Mouse (Mus musculus): ENCODE data around the gene 1110002E22Rik. TPM values are rescaled to one million over a fixed set of nuclear protein-coding genes. Genes with fewer than 3 reads are reported as not detected.

Gene 1110002E22Rik
- polyA plus RNA-seq, 1 experiment from 2014 or later, result 0.08 TPM

DNA sequence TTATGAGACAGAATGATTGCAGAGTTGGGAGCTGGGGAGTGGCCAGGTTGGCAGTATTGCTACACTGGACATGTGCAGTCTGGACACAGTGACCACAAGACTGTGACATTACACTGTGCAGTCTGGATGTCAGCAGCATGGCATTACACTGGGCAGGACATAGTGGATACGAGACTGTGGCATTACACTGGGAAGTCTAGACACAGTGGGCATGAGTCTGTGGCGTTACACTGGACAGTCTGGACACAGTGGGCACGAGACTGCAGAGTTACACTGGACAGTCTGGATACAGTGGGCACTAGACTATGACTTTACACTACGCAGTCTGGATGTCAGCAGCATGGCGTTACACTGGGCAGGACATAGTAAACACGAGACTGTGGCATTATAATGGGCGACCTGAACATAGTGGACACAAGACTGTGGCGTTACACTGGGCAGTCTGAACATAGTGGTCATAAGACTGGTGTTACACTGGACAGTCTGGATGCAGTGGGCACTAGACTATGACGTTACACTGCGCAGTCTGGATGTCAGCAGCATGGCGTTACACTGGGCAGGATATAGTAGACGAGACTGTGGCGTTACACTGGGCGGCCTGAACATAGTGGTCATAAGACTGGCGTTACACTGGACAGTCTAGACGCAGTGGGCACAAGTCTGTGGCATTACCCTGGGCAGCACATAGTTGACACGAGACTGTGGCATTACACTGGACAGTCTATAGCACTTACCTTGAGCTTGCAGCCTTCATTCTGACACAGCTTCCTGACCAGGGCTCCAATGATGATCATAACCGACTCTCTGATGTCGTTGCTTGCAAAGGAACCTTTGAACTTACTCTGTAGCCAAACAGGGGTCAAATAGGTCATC is 46.3 kb downstream of the 1110002E22Rik start:
- H3K4me3 ChIP-seq (ENCODE audit: low read depth, low read length), result no peak overlapping the region
- no peaks in the 10 kb centered on the region for H3K27me3 ChIP-seq (ENCODE audit: control insufficient read depth, insufficient read depth, low read depth, low read length)
- no peak overlapping the region for H3K9ac ChIP-seq (ENCODE audit: low read depth, low read length)
- no peaks in the 10 kb centered on the region for H3K9me3 ChIP-seq (replicated peaks; ENCODE audit: control insufficient read depth, low read length, poor library complexity, severe bottlenecking)
- no peak overlapping the region for H3K27ac ChIP-seq (ENCODE audit: low read length)
- no peak overlapping the region for H3K4me2 ChIP-seq (ENCODE audit: low read length)
- 0 out of 2 replicates have a peak, but pooled peaks have one; percentile 36 for ATAC-seq
- no peaks in the 10 kb centered on the region for H3K4me1 ChIP-seq (ENCODE audit: control insufficient read depth, insufficient read depth, low read length)
- 0 out of 2 replicates have a peak, but pooled peaks cover 2% of the 10 kb centered on the region for H3K36me3 ChIP-seq (ENCODE audit: control insufficient read depth, insufficient read depth, low read length)
- WGBS, result 93% methylated on average over 19 of the region's 19 CpGs

DNA sequence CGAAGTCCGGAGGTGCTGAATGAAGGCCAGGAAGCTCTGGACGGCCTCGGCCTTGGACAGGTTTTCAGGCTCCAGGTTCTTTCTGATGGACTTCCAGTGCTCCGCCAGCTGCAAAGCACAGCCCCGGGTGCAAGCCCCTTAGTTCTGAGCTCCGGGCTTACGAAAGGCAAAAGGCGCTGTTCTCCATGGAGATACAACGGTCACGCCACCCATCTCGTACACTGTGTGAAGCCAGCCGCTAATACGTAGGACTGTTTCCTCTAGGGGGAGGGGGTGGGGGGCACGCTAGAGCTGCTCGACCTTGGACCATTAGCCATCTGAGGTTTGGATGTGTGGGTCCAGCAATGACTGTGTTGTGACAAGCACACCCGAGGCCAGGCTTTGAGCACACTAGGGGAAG is 49.3 kb downstream of the 1110002E22Rik start:
- H3K4me2 ChIP-seq (ENCODE audit: low read length), result no peak overlapping the region
- H3K9me3 ChIP-seq (replicated peaks; ENCODE audit: control insufficient read depth, low read length, poor library complexity, severe bottlenecking), result no peaks in the 10 kb centered on the region
- H3K27ac ChIP-seq (ENCODE audit: low read length), result no peak overlapping the region
- 88% methylated on average over 17 of the region's 17 CpGs for WGBS
- H3K4me1 ChIP-seq (ENCODE audit: control insufficient read depth, insufficient read depth, low read length), result no peaks in the 10 kb centered on the region
- H3K9ac ChIP-seq (ENCODE audit: low read depth, low read length), result no peak overlapping the region
- no peaks in the 10 kb centered on the region for H3K27me3 ChIP-seq (ENCODE audit: control insufficient read depth, insufficient read depth, low read depth, low read length)
- no peak overlapping the region for H3K4me3 ChIP-seq (ENCODE audit: low read depth, low read length)
- ATAC-seq, result no peak
- no peaks in the 10 kb centered on the region for H3K36me3 ChIP-seq (ENCODE audit: control insufficient read depth, insufficient read depth, low read length)

DNA sequence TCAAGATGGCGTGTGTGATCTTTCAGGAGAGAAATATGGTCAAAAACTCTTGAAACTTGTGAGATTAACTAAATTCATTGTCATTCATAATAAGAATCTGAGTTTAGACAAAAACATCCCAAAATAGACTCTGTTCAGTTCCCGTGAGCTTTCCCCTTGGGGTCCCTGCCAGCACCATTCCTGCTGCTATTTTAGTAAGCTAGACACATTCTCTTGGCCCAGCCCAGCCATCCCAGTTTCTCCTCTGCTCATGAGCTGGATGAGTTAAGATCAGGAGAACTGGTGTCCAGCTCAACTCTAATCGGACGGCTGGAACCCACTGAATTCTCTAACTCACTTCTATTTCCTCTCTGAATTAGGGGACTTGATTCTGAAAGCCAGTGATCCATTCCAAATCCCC is 52.0 kb downstream of the 1110002E22Rik start:
- WGBS, result 92% methylated on average over 4 of the region's 4 CpGs
- H3K36me3 ChIP-seq (ENCODE audit: control insufficient read depth, insufficient read depth, low read length), result no peaks in the 10 kb centered on the region
- H3K9ac ChIP-seq (ENCODE audit: low read depth, low read length), result no peak overlapping the region
- H3K27me3 ChIP-seq (ENCODE audit: control insufficient read depth, insufficient read depth, low read depth, low read length), result no peaks in the 10 kb centered on the region
- ATAC-seq, result no peak
- no peaks in the 10 kb centered on the region for H3K4me1 ChIP-seq (ENCODE audit: control insufficient read depth, insufficient read depth, low read length)
- H3K4me3 ChIP-seq (ENCODE audit: low read depth, low read length), result no peak overlapping the region
- H3K4me2 ChIP-seq (ENCODE audit: low read length), result no peak overlapping the region
- H3K27ac ChIP-seq (ENCODE audit: low read length), result no peak overlapping the region
- no peaks in the 10 kb centered on the region for H3K9me3 ChIP-seq (replicated peaks; ENCODE audit: control insufficient read depth, low read length, poor library complexity, severe bottlenecking)

DNA sequence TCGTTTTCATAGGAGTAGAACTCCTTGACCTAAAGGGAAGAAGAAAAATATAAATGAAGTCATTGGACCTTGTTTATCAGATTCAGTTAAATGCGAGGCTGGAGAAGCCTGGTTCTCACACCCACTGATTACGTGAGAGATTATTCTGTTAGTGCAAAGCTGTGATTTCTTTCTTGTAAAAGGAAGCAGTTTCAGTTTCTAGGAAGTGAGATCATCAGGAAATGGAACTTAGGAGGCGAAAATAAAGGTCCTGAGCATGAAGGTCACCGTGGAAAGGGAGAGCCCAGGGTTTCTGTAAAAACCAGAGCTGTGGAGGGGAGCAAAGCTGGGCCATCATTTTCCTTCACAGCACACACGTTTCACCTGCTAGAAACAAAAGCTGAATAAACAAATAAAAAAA is 53.5 kb downstream of the 1110002E22Rik start:
- H3K4me2 ChIP-seq (ENCODE audit: low read length), result no peak overlapping the region
- no peak overlapping the region for H3K27ac ChIP-seq (ENCODE audit: low read length)
- no peaks in the 10 kb centered on the region for H3K36me3 ChIP-seq (ENCODE audit: control insufficient read depth, insufficient read depth, low read length)
- H3K9ac ChIP-seq (ENCODE audit: low read depth, low read length), result no peak overlapping the region
- ATAC-seq, result no peak
- H3K4me3 ChIP-seq (ENCODE audit: low read depth, low read length), result no peak overlapping the region
- 73% methylated on average over 6 of the region's 6 CpGs for WGBS
- H3K4me1 ChIP-seq (ENCODE audit: control insufficient read depth, insufficient read depth, low read length), result no peaks in the 10 kb centered on the region
- no peaks in the 10 kb centered on the region for H3K9me3 ChIP-seq (replicated peaks; ENCODE audit: control insufficient read depth, low read length, poor library complexity, severe bottlenecking)
- H3K27me3 ChIP-seq (ENCODE audit: control insufficient read depth, insufficient read depth, low read depth, low read length), result no peaks in the 10 kb centered on the region

DNA sequence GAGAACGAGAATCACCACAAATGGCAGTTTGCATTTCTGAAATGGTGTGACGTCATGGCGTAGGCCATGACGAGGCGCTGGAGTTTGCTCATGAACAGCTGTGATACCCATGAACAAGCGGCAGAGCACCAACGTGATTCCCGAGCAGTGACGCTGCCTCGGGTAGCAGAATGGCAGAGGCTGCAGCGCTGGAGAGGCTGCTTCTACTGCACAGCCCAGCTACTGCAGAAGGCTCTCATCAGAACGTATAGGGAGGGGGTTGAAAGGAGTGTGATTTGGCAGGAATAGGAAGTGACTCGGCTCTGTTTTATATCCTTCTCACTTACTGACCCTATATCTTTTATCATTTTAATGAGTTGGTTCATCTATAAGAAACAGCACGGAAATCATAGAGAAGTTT is 54.0 kb downstream of the 1110002E22Rik start:
- H3K4me3 ChIP-seq (ENCODE audit: low read depth, low read length), result no peak overlapping the region
- H3K27me3 ChIP-seq (ENCODE audit: control insufficient read depth, insufficient read depth, low read depth, low read length), result no peaks in the 10 kb centered on the region
- no peaks in the 10 kb centered on the region for H3K36me3 ChIP-seq (ENCODE audit: control insufficient read depth, insufficient read depth, low read length)
- no peak overlapping the region for H3K9ac ChIP-seq (ENCODE audit: low read depth, low read length)
- WGBS, result 82% methylated on average over 14 of the region's 14 CpGs
- H3K4me2 ChIP-seq (ENCODE audit: low read length), result no peak overlapping the region
- H3K9me3 ChIP-seq (replicated peaks; ENCODE audit: control insufficient read depth, low read length, poor library complexity, severe bottlenecking), result no peaks in the 10 kb centered on the region
- no peak for ATAC-seq
- H3K4me1 ChIP-seq (ENCODE audit: control insufficient read depth, insufficient read depth, low read length), result no peaks in the 10 kb centered on the region
- no peak overlapping the region for H3K27ac ChIP-seq (ENCODE audit: low read length)

DNA sequence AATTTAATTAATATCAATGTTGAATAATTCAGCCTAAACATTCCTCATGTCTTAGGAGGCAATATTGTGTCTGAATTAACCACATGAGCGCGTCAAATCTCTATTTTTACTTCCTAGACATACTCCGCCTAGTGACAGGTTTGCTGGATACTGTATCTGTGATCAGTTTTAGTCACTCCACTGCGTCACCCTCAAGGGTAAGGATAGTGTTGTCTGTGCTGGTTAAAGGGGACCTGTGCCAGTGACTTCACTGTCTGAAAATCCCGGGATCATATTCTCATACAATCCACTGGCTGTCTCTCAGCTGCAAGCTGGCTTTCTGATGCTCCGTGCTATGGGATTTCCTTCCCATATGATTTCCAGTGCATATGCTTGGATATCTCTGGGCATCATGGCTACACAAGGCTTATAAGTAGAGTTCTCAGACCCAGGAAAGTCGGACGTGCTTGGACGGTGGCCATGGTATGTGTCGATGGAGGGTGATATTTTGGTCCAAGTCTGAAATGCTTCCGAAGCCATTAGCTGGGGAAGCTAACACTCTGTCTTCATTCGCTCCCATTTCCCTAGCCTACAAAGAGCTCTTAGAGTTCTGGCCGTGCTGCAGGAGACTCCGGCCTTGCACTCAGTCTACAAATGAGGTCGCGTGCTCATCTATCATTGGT is 54.7 kb downstream of the 1110002E22Rik start:
- Histone ChIP-seq H3K9me3 (replicated peaks; ENCODE audit: control insufficient read depth, low read length, poor library complexity, severe bottlenecking) (no peaks in the 10 kb centered on the region), H3K36me3 (ENCODE audit: control insufficient read depth, insufficient read depth, low read length) (no peaks in the 10 kb centered on the region), H3K4me1 (ENCODE audit: control insufficient read depth, insufficient read depth, low read length) (no peaks in the 10 kb centered on the region), H3K4me3 (ENCODE audit: low read depth, low read length) (no peak overlapping the region), H3K27me3 (ENCODE audit: control insufficient read depth, insufficient read depth, low read depth, low read length) (no peaks in the 10 kb centered on the region), H3K9ac (ENCODE audit: low read depth, low read length) (no peak overlapping the region), H3K4me2 (ENCODE audit: low read length) (no peak overlapping the region), H3K27ac (ENCODE audit: low read length) (no peak overlapping the region)
- no peak for ATAC-seq
- 96% methylated on average over 16 of the region's 16 CpGs for WGBS

DNA sequence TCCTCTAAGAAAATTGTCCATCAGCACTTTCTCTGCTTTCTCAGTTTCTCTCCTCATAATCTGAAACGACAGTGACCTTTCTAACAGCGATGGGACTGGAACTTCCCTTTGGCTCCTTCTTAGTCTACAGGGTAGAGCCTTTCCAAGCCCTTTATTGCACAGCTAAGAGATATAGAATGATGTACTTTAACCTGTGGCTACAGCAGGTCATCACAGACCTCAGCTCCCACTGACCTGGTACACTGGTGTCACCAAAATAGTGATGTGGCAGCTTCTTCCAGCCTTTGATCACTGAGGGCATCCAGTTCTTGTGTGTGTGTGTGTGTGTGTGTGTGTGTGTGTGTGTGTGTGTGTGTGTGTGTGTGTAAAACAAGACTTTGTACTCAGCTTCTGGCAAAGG is 56.6 kb downstream of the 1110002E22Rik start:
- ATAC-seq, result no peak
- WGBS, result 98% methylated on average over 2 of the region's 2 CpGs
- no peak overlapping the region for H3K9ac ChIP-seq (ENCODE audit: low read depth, low read length)
- H3K36me3 ChIP-seq (ENCODE audit: control insufficient read depth, insufficient read depth, low read length), result no peaks in the 10 kb centered on the region
- no peaks in the 10 kb centered on the region for H3K4me1 ChIP-seq (ENCODE audit: control insufficient read depth, insufficient read depth, low read length)
- no peak overlapping the region for H3K27ac ChIP-seq (ENCODE audit: low read length)
- H3K4me2 ChIP-seq (ENCODE audit: low read length), result no peak overlapping the region
- H3K27me3 ChIP-seq (ENCODE audit: control insufficient read depth, insufficient read depth, low read depth, low read length), result no peaks in the 10 kb centered on the region
- H3K9me3 ChIP-seq (replicated peaks; ENCODE audit: control insufficient read depth, low read length, poor library complexity, severe bottlenecking), result no peaks in the 10 kb centered on the region
- H3K4me3 ChIP-seq (ENCODE audit: low read depth, low read length), result no peak overlapping the region

DNA sequence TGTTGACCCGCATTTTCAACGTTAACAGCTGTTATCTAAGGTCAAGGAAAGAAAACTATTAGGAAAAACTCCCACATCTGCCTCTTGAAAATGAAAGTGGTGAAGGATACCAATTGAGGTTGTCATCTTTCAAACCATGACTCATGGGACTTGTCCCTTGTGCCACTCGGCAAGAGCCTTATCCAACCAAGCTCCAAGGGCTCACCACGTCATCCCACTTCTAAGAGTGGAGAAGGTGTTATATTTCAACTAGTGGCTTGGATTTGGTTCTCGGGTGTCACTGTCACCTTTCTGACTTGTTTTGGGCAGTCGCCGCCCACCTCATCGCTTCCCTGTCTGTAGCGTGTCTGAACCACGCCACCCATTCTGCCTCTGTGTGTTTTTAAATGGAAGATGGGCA is 59.0 kb downstream of the 1110002E22Rik start:
- Histone ChIP-seq H3K4me3 (ENCODE audit: low read depth, low read length) (no peak overlapping the region), H3K4me1 (ENCODE audit: control insufficient read depth, insufficient read depth, low read length) (no peaks in the 10 kb centered on the region), H3K9ac (ENCODE audit: low read depth, low read length) (no peak overlapping the region), H3K27me3 (ENCODE audit: control insufficient read depth, insufficient read depth, low read depth, low read length) (no peaks in the 10 kb centered on the region), H3K36me3 (ENCODE audit: control insufficient read depth, insufficient read depth, low read length) (no peaks in the 10 kb centered on the region), H3K27ac (ENCODE audit: low read length) (no peak overlapping the region), H3K4me2 (ENCODE audit: low read length) (no peak overlapping the region), H3K9me3 (replicated peaks; ENCODE audit: control insufficient read depth, low read length, poor library complexity, severe bottlenecking) (no peaks in the 10 kb centered on the region)
- ATAC-seq, result no peak
- WGBS, result 95% methylated on average over 10 of the region's 10 CpGs

DNA sequence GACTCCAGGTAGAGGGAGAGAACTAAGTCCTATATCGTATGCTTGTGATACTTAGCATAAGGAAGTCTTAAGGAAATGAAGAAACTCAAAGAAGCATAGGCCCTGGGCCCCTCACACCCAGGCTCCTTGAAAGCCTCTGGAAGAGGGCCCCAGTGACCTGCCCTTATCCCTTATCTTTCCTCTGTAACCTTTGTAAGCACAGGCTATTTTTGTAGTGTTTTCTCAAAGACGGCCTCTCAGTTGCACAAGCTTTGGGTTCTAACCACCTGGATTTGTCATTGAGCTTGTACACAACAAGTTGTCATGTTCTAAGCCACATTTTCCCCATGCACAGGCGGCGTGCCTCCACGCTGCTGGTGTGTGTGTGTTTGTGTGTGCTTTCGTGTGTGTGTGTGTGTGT is 64.3 kb downstream of the 1110002E22Rik start:
- no peaks in the 10 kb centered on the region for H3K27me3 ChIP-seq (ENCODE audit: control insufficient read depth, insufficient read depth, low read depth, low read length)
- H3K4me1 ChIP-seq (ENCODE audit: control insufficient read depth, insufficient read depth, low read length), result no peaks in the 10 kb centered on the region
- no peak for ATAC-seq
- H3K9me3 ChIP-seq (replicated peaks; ENCODE audit: control insufficient read depth, low read length, poor library complexity, severe bottlenecking), result no peaks in the 10 kb centered on the region
- no peak overlapping the region for H3K4me2 ChIP-seq (ENCODE audit: low read length)
- H3K27ac ChIP-seq (ENCODE audit: low read length), result no peak overlapping the region
- 96% methylated on average over 6 of the region's 6 CpGs for WGBS
- no peak overlapping the region for H3K9ac ChIP-seq (ENCODE audit: low read depth, low read length)
- no peaks in the 10 kb centered on the region for H3K36me3 ChIP-seq (ENCODE audit: control insufficient read depth, insufficient read depth, low read length)
- no peak overlapping the region for H3K4me3 ChIP-seq (ENCODE audit: low read depth, low read length)
